Mouse (Mus musculus) forebrain, postnatal 0 days (tissue): ENCODE measurements at regions not wholly inside any gene's neighbourhood (a gene's known extent, or its start where the extent isn't known, plus 50 kb on each side); places are given as distances from the start of the nearest gene placed in this dataset.
A peak's percentile ranks its signal among the peaks of the same experiment; 100 is the strongest.

Experiments
- ATAC-seq: fragments of 200-750 bp; cut with Nextera tagmentation; 2 replicates; pipeline ENCODE4 v1.8.0; 2017; ENCODE audit warnings: mild to moderate bottlenecking, moderate library complexity
- DNase-seq: peaks from one replicate; pipeline ENCODE4 v3.0.0-alpha.2; 2015
- H3K27ac ChIP-seq: fragments of 300-500 bp; sonication (generic); 2 replicates; pipeline ENCODE4 v1.5.1; 2014; ENCODE audit warnings: low read depth, mild to moderate bottlenecking, antibody characterized with exemption, low read length, moderate library complexity, mixed read lengths
- H3K27me3 ChIP-seq: fragments of 300-500 bp; sonication (generic); 2 replicates; pipeline ENCODE4 v1.6.1; 2014; ENCODE audit warnings: mild to moderate bottlenecking, low read length, mixed read lengths; ENCODE audit not compliant: insufficient read depth
- H3K36me3 ChIP-seq: fragments of 300-500 bp; sonication (generic); 2 replicates; pipeline ENCODE4 v1.6.1; 2014; ENCODE audit warnings: mild to moderate bottlenecking, moderate library complexity; ENCODE audit not compliant: insufficient read depth
- H3K4me1 ChIP-seq: fragments of 300-500 bp; sonication (generic); 2 replicates; pipeline ENCODE4 v1.6.1; 2014; ENCODE audit warnings: antibody characterized with exemption; ENCODE audit not compliant: insufficient read depth
- H3K4me2 ChIP-seq: fragments of 300-500 bp; sonication (generic); 2 replicates; pipeline ENCODE4 v1.6.1; 2014; ENCODE audit warnings: low read depth, mild to moderate bottlenecking, moderate library complexity
- H3K4me3 ChIP-seq: fragments of 300-500 bp; sonication (generic); 2 replicates; pipeline ENCODE4 v1.5.1; 2014; ENCODE audit warnings: low read depth, low read length, mixed read lengths
- H3K9ac ChIP-seq: fragments of 300-500 bp; sonication (generic); 2 replicates; pipeline ENCODE4 v1.6.1; 2014; ENCODE audit warnings: mild to moderate bottlenecking
- H3K9me3 ChIP-seq: fragments of 300-500 bp; sonication (generic); 2 replicates; pipeline ENCODE4 v1.6.1; 2016; ENCODE audit warnings: low read length
- CTCF ChIP-seq: sonication (generic); IDR thresholded peaks from 2 replicates; pipeline ENCODE4 v1.5.1; 2016; ENCODE audit warnings: antibody characterized with exemption, control low read depth, low read depth
- WGBS: fragments of 180-500 bp; shearing (Covaris S2); extraction: QIAGEN DNeasy Blood & Tissue Kit; methylation state at CpG from one replicate; pipeline ENCODE4 v1.1.7; 2014; 5-methylcytosine and 5-hydroxymethylcytosine counted together

- H3K9me3 ChIP-seq: no peaks in the 10 kb centered on the region
- H3K27me3 ChIP-seq: no peaks in the 10 kb centered on the region
- no peaks in the 10 kb centered on the region for H3K36me3 ChIP-seq
- H3K4me2 ChIP-seq: no peak overlapping the region
- H3K9ac ChIP-seq: no peak overlapping the region
- TF ChIP-seq CTCF: no peak
- no peak overlapping the region for H3K4me3 ChIP-seq
- WGBS: 82% methylated on average over 4 of the region's 4 CpGs
- ATAC-seq (no peak), DNase-seq (no peak)
- no peak overlapping the region for H3K27ac ChIP-seq
- no peaks in the 10 kb centered on the region for H3K4me1 ChIP-seq
These were observed 169.6 kb downstream of the Etnk1 start for GRCm38 (mm10) chr6:143336574-143336973.

GRCm38 (mm10) chr6:143349000-143349399 is 182.0 kb downstream of the Etnk1 start:
- Histone ChIP-seq H3K4me1 (no peaks in the 10 kb centered on the region), H3K9ac (no peak overlapping the region), H3K27me3 (no peaks in the 10 kb centered on the region), H3K27ac (no peak overlapping the region), H3K9me3 (no peaks in the 10 kb centered on the region), H3K36me3 (no peaks in the 10 kb centered on the region), H3K4me3 (no peak overlapping the region), H3K4me2 (no peak overlapping the region)
- no peak for DNase-seq
- TF ChIP-seq CTCF: no peak
- ATAC-seq: no peak
- 87% methylated on average over 2 of the region's 2 CpGs for WGBS

- Histone ChIP-seq H3K9ac (no peak overlapping the region), H3K36me3 (no peaks in the 10 kb centered on the region), H3K4me1 (peaks cover 5% of the 10 kb centered on the region; the same call in 1 of the 2 replicates), H3K27ac (no peak overlapping the region), H3K4me2 (no peak overlapping the region), H3K9me3 (no peaks in the 10 kb centered on the region), H3K27me3 (no peaks in the 10 kb centered on the region), H3K4me3 (no peak overlapping the region)
- 53% methylated on average over 7 of the region's 7 CpGs for WGBS
- peak; percentile 95 for ATAC-seq
- DNase-seq: peak; percentile 71
- TF ChIP-seq CTCF: no peak
These were observed 192.5 kb downstream of the Etnk1 start for GRCm38 (mm10) chr6:143359320-143360032.

GRCm38 (mm10) chr6:143361149-143361725 is 194.2 kb downstream of the Etnk1 start:
- Histone ChIP-seq H3K4me2 (no peak overlapping the region), H3K9ac (no peak overlapping the region), H3K36me3 (no peaks in the 10 kb centered on the region), H3K27me3 (no peaks in the 10 kb centered on the region), H3K4me1 (peaks cover 5% of the 10 kb centered on the region; the same call in 1 of the 2 replicates), H3K9me3 (no peaks in the 10 kb centered on the region), H3K27ac (no peak overlapping the region), H3K4me3 (no peak overlapping the region)
- WGBS: 62% methylated on average over 5 of the region's 5 CpGs
- ATAC-seq (no peak), DNase-seq (no peak)
- no peak for TF ChIP-seq CTCF

- H3K4me1 ChIP-seq: peaks cover 5% of the 10 kb centered on the region; the same call in 1 of the 2 replicates
- no peak for ATAC-seq
- H3K4me3 ChIP-seq: no peak overlapping the region
- H3K9ac ChIP-seq: no peak overlapping the region
- no peaks in the 10 kb centered on the region for H3K27me3 ChIP-seq
- TF ChIP-seq CTCF: no peak
- DNase-seq: no peak
- WGBS: 92% methylated on average over 2 of the region's 2 CpGs
- H3K4me2 ChIP-seq: no peak overlapping the region
- no peaks in the 10 kb centered on the region for H3K36me3 ChIP-seq
- H3K27ac ChIP-seq: no peak overlapping the region
- H3K9me3 ChIP-seq: no peaks in the 10 kb centered on the region
These were observed 194.9 kb downstream of the Etnk1 start for GRCm38 (mm10) chr6:143361963-143362362.

GRCm38 (mm10) chr6:143365840-143366239 is 198.8 kb downstream of the Etnk1 start:
- 96% methylated on average over 5 of the region's 5 CpGs for WGBS

GRCm38 (mm10) chr6:143367804-143368203 is 200.8 kb downstream of the Etnk1 start:
- H3K27ac ChIP-seq: no peak overlapping the region
- ATAC-seq: no peak
- no peak overlapping the region for H3K9ac ChIP-seq
- H3K4me3 ChIP-seq: no peak overlapping the region
- no peaks in the 10 kb centered on the region for H3K9me3 ChIP-seq
- no peaks in the 10 kb centered on the region for H3K36me3 ChIP-seq
- H3K4me2 ChIP-seq: no peak overlapping the region
- 72% methylated on average over 3 of the region's 3 CpGs for WGBS
- no peaks in the 10 kb centered on the region for H3K27me3 ChIP-seq
- no peak for DNase-seq
- peaks cover 6% of the 10 kb centered on the region; the same call in 1 of the 2 replicates for H3K4me1 ChIP-seq
- TF ChIP-seq CTCF: no peak

More at GRCm38 (mm10) chr6:143365840-143366239, 198.8 kb downstream of the Etnk1 start:
- H3K36me3 ChIP-seq: no peaks in the 10 kb centered on the region
- ATAC-seq: no peak
- no peak for DNase-seq
- no peaks in the 10 kb centered on the region for H3K4me1 ChIP-seq
- H3K27me3 ChIP-seq: no peaks in the 10 kb centered on the region
- H3K9me3 ChIP-seq: no peaks in the 10 kb centered on the region
- no peak for TF ChIP-seq CTCF
- H3K27ac ChIP-seq: no peak overlapping the region
- no peak overlapping the region for H3K4me2 ChIP-seq
- H3K9ac ChIP-seq: no peak overlapping the region
- H3K4me3 ChIP-seq: no peak overlapping the region
